Mouse (Mus musculus): Measurements from ENCODE around the gene Pars2. TPM values are rescaled to one million over a fixed set of nuclear protein-coding genes. Genes with fewer than 3 reads are reported as not detected.

The Pars2 gene
- 10.8 and 17.0 TPM in 2 replicates for polyA plus RNA-seq (2012; rRNA removed; ENCODE audit: low replicate concordance)

DNA sequence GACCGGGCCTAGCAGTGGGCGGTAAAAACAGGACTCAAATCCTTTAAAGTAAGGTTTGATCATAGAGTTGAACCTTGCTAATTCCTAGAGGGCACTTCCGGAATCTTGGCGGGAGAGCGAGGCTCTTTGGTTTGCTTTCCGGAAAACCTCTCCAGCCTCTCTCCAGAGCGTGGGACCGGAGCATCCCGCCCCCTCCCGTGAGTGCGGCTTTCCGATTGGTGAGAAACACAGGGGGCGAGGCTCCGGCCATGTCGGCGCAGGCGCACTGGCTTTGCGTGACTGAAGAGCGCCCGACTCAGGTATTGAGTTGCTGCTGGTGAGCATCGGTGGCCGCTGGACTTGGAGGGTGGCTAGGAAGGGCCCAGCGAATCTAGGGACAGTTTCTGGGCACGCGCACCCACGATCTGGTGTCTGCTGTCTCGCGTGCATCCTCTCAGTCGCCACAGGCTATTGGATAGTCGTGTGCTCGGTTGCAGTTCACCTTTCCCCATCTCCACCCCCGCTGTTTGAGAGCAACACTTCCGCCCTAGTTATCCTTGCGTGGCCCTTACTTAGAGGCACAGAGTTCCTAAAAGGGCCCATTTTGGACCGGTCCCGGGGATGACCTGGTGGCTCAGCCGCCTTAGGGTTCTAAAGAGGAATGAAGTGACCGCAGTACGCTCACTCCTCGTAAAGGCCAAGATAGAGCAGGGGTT is at the start of gene Pars2:
Gene Pars2, plus strand, starts transcription at position 237 of the 695 bp plus-strand sequence.

DNA sequence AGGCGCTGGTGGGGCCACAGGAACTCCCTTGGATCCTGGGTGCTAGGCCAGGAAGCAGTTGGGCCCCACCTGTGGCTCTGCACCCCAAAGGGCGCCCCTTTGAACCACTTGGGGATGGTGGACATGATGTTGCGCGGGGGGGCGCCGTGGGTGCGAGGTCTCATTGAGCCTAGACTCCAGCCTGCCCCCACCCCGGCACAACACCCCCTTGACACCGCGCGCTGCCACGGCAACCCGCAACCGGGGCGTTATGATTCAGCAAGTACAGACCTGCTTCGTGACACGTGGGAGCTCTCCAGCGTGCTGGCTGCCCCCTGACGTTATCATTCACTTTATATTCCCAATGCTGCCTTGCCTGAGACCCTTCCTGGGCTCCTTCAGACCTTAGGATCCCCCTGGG is 33.8 kb upstream of the Pars2 start, which contains the start of gene Lexm:
Gene Lexm, minus strand, starts transcription at position 186 of the 400 bp plus-strand sequence.

DNA sequence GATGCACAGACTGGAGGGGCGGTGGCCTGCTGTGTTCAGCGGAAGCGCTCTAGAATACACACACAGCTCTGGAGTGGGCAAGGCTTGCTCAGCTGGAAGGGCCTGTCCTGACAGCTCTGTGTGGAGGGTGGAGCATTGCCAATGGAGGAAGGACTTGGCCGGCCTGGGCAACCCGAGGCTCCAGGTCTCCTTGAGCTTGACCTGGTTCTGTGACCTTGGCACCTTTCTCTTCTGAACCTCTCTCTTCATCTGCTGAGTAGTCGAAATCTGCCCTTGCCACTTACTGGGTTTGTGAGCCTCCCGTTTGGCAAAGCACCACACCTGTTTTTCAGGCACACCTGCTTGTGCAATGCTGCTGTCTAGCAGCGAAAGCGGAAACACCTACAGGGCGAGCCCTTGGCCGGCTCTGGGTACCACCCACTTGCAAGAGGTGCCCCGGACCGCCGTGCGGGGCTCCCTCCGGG is 28.8 kb upstream of the Pars2 start, which contains the start of gene Ttc22:
Gene Ttc22, plus strand, starts transcription at position 403 of the 464 bp plus-strand sequence.

DNA sequence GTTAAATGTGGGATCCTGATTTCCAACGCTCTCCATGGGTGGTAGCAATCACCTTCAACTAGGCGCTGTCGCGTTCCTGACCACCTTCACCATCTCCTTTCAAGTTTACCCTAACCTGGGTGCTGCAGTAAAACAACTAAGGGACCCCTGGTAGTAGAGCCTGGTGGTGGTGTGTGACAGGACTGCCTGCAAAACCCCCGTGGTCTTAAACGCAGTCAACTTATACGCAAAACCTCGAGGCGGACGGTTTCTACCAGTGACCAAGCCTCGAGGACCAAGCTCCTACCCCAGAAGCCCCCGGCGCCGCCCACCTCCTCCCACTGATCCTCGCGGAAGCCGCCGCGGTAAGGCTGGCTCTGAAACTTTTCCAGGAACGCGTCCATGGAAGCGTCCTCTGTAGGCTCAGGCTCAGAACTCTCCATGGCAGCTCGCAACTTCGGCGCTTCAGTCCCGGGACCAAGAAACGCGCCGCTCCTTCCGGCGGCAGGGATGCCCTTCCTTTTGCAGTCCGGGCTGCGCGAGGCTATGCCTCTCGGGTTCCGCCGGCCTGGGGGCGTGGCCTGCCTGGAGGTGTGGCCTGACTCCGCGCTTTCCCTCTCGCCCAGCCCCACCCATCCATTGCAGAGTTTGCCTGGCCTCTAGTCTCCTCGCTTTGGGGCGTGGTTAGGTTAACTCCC is 27.7 kb downstream of the Pars2 start, which contains the start of gene Ttc4:
Gene Ttc4, minus strand, starts transcription at position 503 of the 677 bp plus-strand sequence.

Other genes with a start within 250 kb of the Pars2 start
- 0.16 and 1.7 TPM in 2 replicates for gene Pcsk9, start 186.7 kb upstream of the Pars2 start, polyA plus RNA-seq (2012; rRNA removed; ENCODE audit: low replicate concordance)
- 0.06 TPM in 1 of 2 replicates, not detected in the other for gene Bsnd, start 158.8 kb upstream of the Pars2 start, polyA plus RNA-seq (2012; rRNA removed; ENCODE audit: low replicate concordance)
- gene Dhcr24, start 90.0 kb upstream of the Pars2 start, polyA plus RNA-seq (2012; rRNA removed; ENCODE audit: low replicate concordance), result 48.7 and 70.3 TPM in 2 replicates
- gene Lexm, start 33.8 kb upstream of the Pars2 start, polyA plus RNA-seq (2012; rRNA removed; ENCODE audit: low replicate concordance), result not detected in 2 replicates
- gene Ttc22, start 28.6 kb upstream of the Pars2 start, polyA plus RNA-seq (2012; rRNA removed; ENCODE audit: low replicate concordance), result 1.8 TPM in 1 of 2 replicates, not detected in the other
- gene Ttc4, start 27.9 kb downstream of the Pars2 start, polyA plus RNA-seq (2012; rRNA removed; ENCODE audit: low replicate concordance), result 53.7 and 81.7 TPM in 2 replicates
- gene Mroh7, start 79.9 kb downstream of the Pars2 start, polyA plus RNA-seq (2012; rRNA removed; ENCODE audit: low replicate concordance), result 1.0 and 3.9 TPM in 2 replicates
- 0.27 and 1.5 TPM in 2 replicates for gene Fam151a, start 82.8 kb downstream of the Pars2 start, polyA plus RNA-seq (2012; rRNA removed; ENCODE audit: low replicate concordance)
- gene Acot11, start 153.9 kb downstream of the Pars2 start, polyA plus RNA-seq (2012; rRNA removed; ENCODE audit: low replicate concordance), result 13.6 and 15.7 TPM in 2 replicates